Mouse (Mus musculus): Measurements from ENCODE around the gene Zfp385a.
"Not testable (repeated sequence)": the region's sequence is repeated elsewhere in the genome, so short reads cannot be mapped to it uniquely, and the experiment has no call there.

Zfp385a gene

GRCm38 (mm10) chr15:103285778-103286417 is 54.0 kb downstream of the Zfp385a start:
- peak; percentile 41 for DNase-seq

GRCm38 (mm10) chr15:103284647-103285046 is 55.2 kb downstream of the Zfp385a start:
- DNase-seq, result no peak

DNA sequence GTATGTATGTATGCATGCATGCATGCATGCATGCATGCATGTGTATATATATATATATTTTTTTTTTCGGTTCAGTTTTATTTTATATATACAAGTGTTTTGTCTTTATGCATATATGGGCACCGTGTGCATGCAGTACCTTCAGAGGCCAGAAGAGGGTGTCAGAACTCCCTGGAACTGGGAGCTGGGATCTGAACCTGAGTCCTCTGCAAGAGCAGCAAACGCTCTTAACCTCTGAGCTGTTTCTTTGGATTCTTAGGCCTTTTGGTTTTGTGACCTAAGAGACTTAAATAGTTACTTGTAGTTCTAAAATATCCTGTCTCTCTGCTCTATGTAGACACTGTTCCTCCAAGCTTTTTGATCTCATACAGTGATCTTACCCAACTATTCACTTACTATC is 55.8 kb downstream of the Zfp385a start:
- peak; percentile 74 for DNase-seq

- DNase-seq, result no peak
Measured at GRCm38 (mm10) chr15:103281465-103282205, 58.3 kb downstream of the Zfp385a start.

GRCm38 (mm10) chr15:103280817-103281464 is 59.0 kb downstream of the Zfp385a start:
- no peak for DNase-seq

GRCm38 (mm10) chr15:103279750-103280149 is 60.1 kb downstream of the Zfp385a start:
- DNase-seq, result no peak

DNA sequence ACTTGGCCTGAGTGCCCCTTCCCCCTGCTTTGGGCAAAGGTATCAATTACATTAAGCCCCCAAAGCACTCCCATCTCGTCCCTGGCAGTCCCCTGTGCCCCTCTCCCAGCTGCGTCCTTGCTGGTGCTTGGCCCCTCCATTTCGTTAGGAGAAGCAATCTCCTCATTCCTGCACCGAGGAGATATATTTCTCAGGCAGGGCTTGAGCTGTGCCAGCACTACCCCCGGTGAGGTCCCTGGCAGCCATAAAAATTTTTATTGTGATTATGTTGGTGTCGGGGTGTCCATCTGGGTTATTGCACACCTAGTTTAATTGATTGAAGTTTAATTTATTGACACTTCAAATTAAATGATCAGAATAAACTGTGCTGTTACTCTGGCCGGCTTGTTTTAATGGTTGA is 61.9 kb downstream of the Zfp385a start:
- DNase-seq, result no peak

- DNase-seq, result not testable (repeated sequence)
Measured at GRCm38 (mm10) chr15:103275943-103276342, 64.0 kb downstream of the Zfp385a start.

- peak; percentile 93 for DNase-seq
Measured at GRCm38 (mm10) chr15:103272419-103273279, 67.2 kb downstream of the Zfp385a start, which contains the start of gene Copz1. TSS of gene Copz1 (plus strand) at chr15:103272714.

DNA sequence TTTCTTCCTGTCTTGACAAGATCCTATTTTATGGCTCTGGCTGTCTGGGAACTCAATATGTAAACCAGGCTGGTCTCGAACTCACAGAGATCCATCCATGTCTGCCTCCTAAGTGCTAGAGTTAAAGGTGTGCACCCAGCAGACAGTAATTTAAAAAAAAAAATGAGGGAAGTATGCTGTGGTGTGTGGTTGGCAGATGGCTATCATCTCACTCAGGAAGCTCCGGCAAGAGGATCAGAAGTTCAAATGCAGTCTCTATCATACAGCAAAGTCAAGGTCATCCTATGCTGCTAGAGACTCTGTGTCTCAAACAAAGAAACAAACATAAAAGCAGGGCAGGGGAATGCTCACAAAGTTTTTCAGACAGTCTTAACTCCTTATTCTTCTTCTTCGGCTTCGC is 71.0 kb downstream of the Zfp385a start:
- DNase-seq, result no peak

DNA sequence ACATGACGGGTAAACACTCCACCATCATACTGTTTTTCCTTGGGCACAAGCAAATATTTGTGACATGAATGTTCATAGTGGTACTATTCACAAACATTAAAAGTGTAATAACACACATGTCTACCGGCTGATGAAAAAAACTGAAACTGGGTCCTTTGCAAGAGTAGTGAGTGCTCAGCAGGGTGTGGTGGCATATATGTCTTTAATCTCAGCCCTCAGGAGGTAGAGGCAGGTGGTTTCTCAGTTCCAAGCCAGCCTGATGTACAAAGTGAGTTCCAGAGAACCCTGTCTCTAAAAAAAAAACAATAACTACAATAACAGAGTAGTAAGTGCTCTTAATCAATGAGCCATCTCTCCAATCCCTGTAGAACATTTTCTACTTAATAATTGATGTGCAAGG is 75.1 kb downstream of the Zfp385a start:
- DNase-seq, result no peak
